Mouse (Mus musculus) hindbrain, embryonic 14.5 days (tissue): ENCODE results near the gene Dennd5b. TPM values are rescaled to one million over a fixed set of nuclear protein-coding genes. Genes with fewer than 3 reads are reported as not detected.

ENCODE experiments used
- ATAC-seq: fragments of 200-750 bp; cut with Nextera tagmentation; 2 replicates; pipeline ENCODE4 v1.8.0; 2017; ENCODE audit warnings: moderate number of reproducible peaks, mild to moderate bottlenecking, moderate TSS enrichment, moderate library complexity; ENCODE audit not compliant: low FRiP score
- DNase-seq: peaks from one replicate; pipeline ENCODE4 v3.0.0-alpha.2; 2015; ENCODE audit warnings: low spot score
- H3K27ac ChIP-seq: fragments of 300-500 bp; sonication (generic); 2 replicates; pipeline ENCODE4 v1.5.1; 2014; ENCODE audit warnings: mild to moderate bottlenecking, moderate library complexity
- H3K27me3 ChIP-seq: fragments of 300-500 bp; sonication (generic); 2 replicates; pipeline ENCODE4 v1.6.1; 2014; ENCODE audit warnings: mild to moderate bottlenecking, low read length, mixed read lengths; ENCODE audit not compliant: control insufficient read depth, insufficient read depth
- H3K36me3 ChIP-seq: fragments of 300-500 bp; sonication (generic); replicated peaks from 2 replicates; pipeline ENCODE4 v1.6.1; 2014; ENCODE audit not compliant: control insufficient read depth, insufficient read depth
- H3K4me1 ChIP-seq: fragments of 300-500 bp; sonication (generic); replicated peaks from 2 replicates; pipeline ENCODE4 v1.6.1; 2014; ENCODE audit warnings: antibody characterized with exemption, low read length, mixed read lengths; ENCODE audit not compliant: control insufficient read depth, insufficient read depth
- H3K4me2 ChIP-seq: fragments of 300-500 bp; sonication (generic); replicated peaks from 2 replicates; pipeline ENCODE4 v1.6.1; 2014; ENCODE audit warnings: mild to moderate bottlenecking, moderate library complexity
- H3K4me3 ChIP-seq: fragments of 300-500 bp; sonication (generic); replicated peaks from 2 replicates; pipeline ENCODE4 v1.5.1; 2014; ENCODE audit warnings: mild to moderate bottlenecking, low read length
- H3K9ac ChIP-seq: fragments of 300-500 bp; sonication (generic); 2 replicates; pipeline ENCODE4 v1.6.1; 2014
- H3K9me3 ChIP-seq: fragments of 300-500 bp; sonication (generic); 2 replicates; pipeline ENCODE4 v1.6.1; 2016; ENCODE audit warnings: low read length; ENCODE audit not compliant: control insufficient read depth
- WGBS: fragments of 180-500 bp; shearing (Covaris S2); extraction: QIAGEN DNeasy Blood & Tissue Kit; methylation state at CpG from one replicate; pipeline ENCODE4 v1.1.7; 2014; 5-methylcytosine and 5-hydroxymethylcytosine counted together
- polyA plus RNA-seq: library from polyadenylated mRNA; unstranded; fragments of >200 nt; fragmentation: Nextera tagmentation; extraction: Ambion mirVana; gene quantifications from 2 replicates; pipeline ENCODE4 v1.2.1, GENCODE M21; 2014

Dennd5b gene
- polyA plus RNA-seq, 1 experiment from 2014 or later = 21.1 TPM

GRCm38 (mm10) chr6:149108909-149109308 lies 7.4 kb upstream of the Dennd5b start:
- Histone ChIP-seq H3K9me3 (no peaks in the 10 kb centered on the region), H3K9ac (no peak overlapping the region), H3K27ac (no peak overlapping the region), H3K4me1 (no peaks in the 10 kb centered on the region), H3K4me3 (no peak overlapping the region), H3K4me2 (no peak overlapping the region), H3K36me3 (no peaks in the 10 kb centered on the region), H3K27me3 (no peaks in the 10 kb centered on the region)
- ATAC-seq = no peak
- WGBS = 84% methylated on average over 2 of the region's 2 CpGs
- no peak for DNase-seq

- no peak overlapping the region for H3K4me3 ChIP-seq
- no peaks in the 10 kb centered on the region for H3K9me3 ChIP-seq
- H3K4me1 ChIP-seq = no peaks in the 10 kb centered on the region
- ATAC-seq (no peak), DNase-seq (no peak)
- 81% methylated on average over 3 of the region's 3 CpGs for WGBS
- H3K27ac ChIP-seq = no peak overlapping the region
- H3K4me2 ChIP-seq = no peak overlapping the region
- H3K9ac ChIP-seq = no peak overlapping the region
- no peaks in the 10 kb centered on the region for H3K36me3 ChIP-seq
- H3K27me3 ChIP-seq = no peaks in the 10 kb centered on the region
Observed at GRCm38 (mm10) chr6:149107615-149108014, 6.1 kb upstream of the Dennd5b start.

GRCm38 (mm10) chr6:149103451-149103850 lies 2.0 kb upstream of the Dennd5b start:
- Histone ChIP-seq H3K4me2 (no peak overlapping the region), H3K9ac (no peak overlapping the region), H3K27me3 (no peaks in the 10 kb centered on the region), H3K4me3 (no peak overlapping the region), H3K9me3 (no peaks in the 10 kb centered on the region), H3K27ac (no peak overlapping the region), H3K36me3 (no peaks in the 10 kb centered on the region), H3K4me1 (peaks cover 8% of the 10 kb centered on the region)
- ATAC-seq (no peak), DNase-seq (no peak)
- WGBS = 96% methylated on average over 1 of the region's 1 CpGs

GRCm38 (mm10) chr6:149101943-149102243 lies 413 bp upstream of the Dennd5b start:
- ATAC-seq (peak; percentile 39), DNase-seq (no peak)
- H3K27ac ChIP-seq = peak overlapping the region; percentile 98
- H3K4me2 ChIP-seq = peak overlapping the region; percentile 63
- peak overlapping the region; percentile 95 for H3K4me3 ChIP-seq
- no peaks in the 10 kb centered on the region for H3K27me3 ChIP-seq
- no peaks in the 10 kb centered on the region for H3K36me3 ChIP-seq
- peak overlapping the region; percentile 98 for H3K9ac ChIP-seq
- no peaks in the 10 kb centered on the region for H3K9me3 ChIP-seq
- 8% methylated on average over 7 of the region's 7 CpGs for WGBS
- H3K4me1 ChIP-seq = peaks cover 8% of the 10 kb centered on the region

GRCm38 (mm10) chr6:149100174-149101075 lies 1.1 kb downstream of the Dennd5b start:
- peak overlapping the region; percentile 95 for H3K4me3 ChIP-seq
- no peaks in the 10 kb centered on the region for H3K36me3 ChIP-seq
- H3K27ac ChIP-seq = peak overlapping the region; percentile 98
- DNase-seq (peak; percentile 59), ATAC-seq (peak; percentile 45)
- peak overlapping the region; percentile 63 for H3K4me2 ChIP-seq
- peak overlapping the region; percentile 98 for H3K9ac ChIP-seq
- H3K4me1 ChIP-seq = peaks cover 8% of the 10 kb centered on the region
- H3K9me3 ChIP-seq = no peaks in the 10 kb centered on the region
- under 1% methylated on average over 52 of the region's 52 CpGs for WGBS
- H3K27me3 ChIP-seq = no peaks in the 10 kb centered on the region

- Histone ChIP-seq H3K9me3 (no peaks in the 10 kb centered on the region), H3K4me3 (peak overlapping the region; percentile 95; the same call in 1 of the 2 replicates), H3K9ac (no peak overlapping the region), H3K4me1 (peaks cover 8% of the 10 kb centered on the region), H3K4me2 (peak overlapping the region; percentile 63), H3K36me3 (no peaks in the 10 kb centered on the region), H3K27me3 (no peaks in the 10 kb centered on the region), H3K27ac (no peak overlapping the region)
- no peak for DNase-seq
- no peak for ATAC-seq
Observed at GRCm38 (mm10) chr6:149098993-149099392, 2.5 kb downstream of the Dennd5b start.

- H3K4me1 ChIP-seq = peaks cover 8% of the 10 kb centered on the region
- no peak overlapping the region for H3K9ac ChIP-seq
- no peak overlapping the region for H3K27ac ChIP-seq
- no peaks in the 10 kb centered on the region for H3K27me3 ChIP-seq
- DNase-seq = no peak
- no peak for ATAC-seq
- H3K9me3 ChIP-seq = no peaks in the 10 kb centered on the region
- no peak overlapping the region for H3K4me3 ChIP-seq
- H3K4me2 ChIP-seq = no peak overlapping the region
- no peaks in the 10 kb centered on the region for H3K36me3 ChIP-seq
- 100% methylated on average over 1 of the region's 1 CpGs for WGBS
Observed at GRCm38 (mm10) chr6:149097276-149097675, 4.2 kb downstream of the Dennd5b start.

- no peak overlapping the region for H3K4me2 ChIP-seq
- peaks cover 8% of the 10 kb centered on the region for H3K4me1 ChIP-seq
- H3K27me3 ChIP-seq = no peaks in the 10 kb centered on the region
- no peak for DNase-seq
- H3K27ac ChIP-seq = no peak overlapping the region
- no peaks in the 10 kb centered on the region for H3K9me3 ChIP-seq
- H3K36me3 ChIP-seq = no peaks in the 10 kb centered on the region
- no peak overlapping the region for H3K4me3 ChIP-seq
- 97% methylated on average over 2 of the region's 2 CpGs for WGBS
- no peak overlapping the region for H3K9ac ChIP-seq
- ATAC-seq = no peak
Observed at GRCm38 (mm10) chr6:149096233-149096632, 5.2 kb downstream of the Dennd5b start.

- no peaks in the 10 kb centered on the region for H3K27me3 ChIP-seq
- 60% methylated on average over 6 of the region's 6 CpGs for WGBS
- no peak for ATAC-seq
Observed at GRCm38 (mm10) chr6:149095389-149095788, 6.1 kb downstream of the Dennd5b start.

More at GRCm38 (mm10) chr6:149095389-149095788, 6.1 kb downstream of the Dennd5b start:
- no peak for DNase-seq
- H3K4me3 ChIP-seq = no peak overlapping the region
- H3K9ac ChIP-seq = no peak overlapping the region
- no peaks in the 10 kb centered on the region for H3K36me3 ChIP-seq
- H3K27ac ChIP-seq = no peak overlapping the region
- H3K4me1 ChIP-seq = peaks cover 8% of the 10 kb centered on the region
- no peaks in the 10 kb centered on the region for H3K9me3 ChIP-seq
- H3K4me2 ChIP-seq = no peak overlapping the region
